Mouse (Mus musculus) left cerebral cortex, postnatal 25 days (tissue): ENCODE data around the gene Olfr945. TPM values are rescaled to one million over a fixed set of nuclear protein-coding genes. Genes with fewer than 3 reads are reported as not detected.

Experiments used
- DNase-seq, 2 experiments: peaks; one replicate each; pipeline ENCODE4 v3.0.0; 2022; ENCODE audit warnings: low spot score in 2 of 2, mixed read lengths in 1 of 2
- intact Hi-C: fragments of 180-260 bp; cut with DNase I; formaldehyde crosslinking; loops from one replicate; pipeline ENCODE4 v1.15.1; 2025
- total RNA-seq, 2 experiments: library from RNA; stranded (reverse); gene quantifications; 2 replicates each; pipeline ENCODE4 v1.2.3; 2021

Olfr945 gene
- total RNA-seq, result not detected

- intact Hi-C loops, result no loop called here
- no peak for DNase-seq
Measured at GRCm38 (mm10) chr9:39276718-39277117, at the start of gene Olfr945. Gene Olfr945, minus strand, starts transcription at chr9:39276818.

DNA sequence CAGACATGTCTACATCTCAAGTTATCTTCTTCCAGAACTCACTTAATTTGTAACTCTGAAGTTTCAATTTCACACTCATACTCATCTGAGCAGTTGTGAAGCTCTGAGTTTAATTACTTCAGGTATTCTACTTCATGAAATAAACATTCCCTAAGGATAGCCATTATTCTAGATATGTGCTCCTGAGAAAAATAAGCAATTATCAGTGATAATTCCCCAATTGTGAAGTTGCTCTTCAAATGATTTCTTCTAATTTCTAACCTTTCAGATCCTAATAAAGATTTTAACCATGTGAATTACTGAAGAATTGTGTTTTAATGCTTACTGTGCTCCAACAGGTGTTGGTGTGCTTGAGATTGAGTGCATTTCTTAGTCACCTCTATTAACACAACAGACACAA is 49.3 kb upstream of the Olfr945 start, which contains the start of gene Olfr948:
Gene Olfr948 (minus strand): TSS at position 101 of the 400 bp plus-strand sequence.
- DNase-seq, result no peak
- intact Hi-C loops, result no loop called here

GRCm38 (mm10) chr9:39287136-39287535 is 10.5 kb upstream of the Olfr945 start:
- no peak for DNase-seq
- intact Hi-C loops, result no loop called here

DNA sequence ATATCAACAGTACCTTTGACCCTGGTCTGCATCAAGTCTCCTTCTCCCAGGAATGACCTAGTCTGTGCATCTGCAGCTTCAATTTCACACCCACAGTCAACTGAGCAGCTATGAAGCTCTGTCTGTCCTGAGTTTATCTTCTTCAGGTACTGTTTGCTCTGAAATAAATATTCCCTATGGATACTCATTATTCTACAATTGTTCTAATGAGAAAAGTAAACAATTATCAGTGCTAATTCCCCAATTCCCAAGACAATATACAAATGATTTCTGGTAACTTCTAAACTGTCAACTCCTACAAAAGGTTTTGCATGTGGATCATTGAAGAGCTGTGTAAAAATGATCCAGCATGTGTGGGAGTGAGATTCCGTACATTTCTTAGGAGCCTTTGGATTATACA is 26.7 kb downstream of the Olfr945 start, which contains the start of gene Olfr1537:
Gene Olfr1537 (minus strand): TSS at position 101 of the 400 bp plus-strand sequence.
- intact Hi-C loops, result no loop called here
- no peak for DNase-seq

Other genes with a start within 250 kb of the Olfr945 start
- not detected for gene Olfr937, start 211.9 kb downstream of the Olfr945 start, total RNA-seq
- gene Olfr938, start 197.9 kb downstream of the Olfr945 start, total RNA-seq, result not detected
- gene Olfr27, start 148.7 kb downstream of the Olfr945 start, total RNA-seq, result not detected
- gene Olfr943, start 110.5 kb downstream of the Olfr945 start, total RNA-seq, result not detected
- gene Olfr944, start 74.9 kb downstream of the Olfr945 start, total RNA-seq, result not detected
- not detected for gene Olfr1537, start 26.8 kb downstream of the Olfr945 start, total RNA-seq
- gene Olfr948, start 49.2 kb upstream of the Olfr945 start, total RNA-seq, result not detected
- gene Olfr951, start 110.6 kb upstream of the Olfr945 start, total RNA-seq, result not detected
- not detected for gene Olfr952, start 150.3 kb upstream of the Olfr945 start, total RNA-seq
- not detected for gene Olfr954, start 179.9 kb upstream of the Olfr945 start, total RNA-seq
- not detected for gene Olfr955, start 195.1 kb upstream of the Olfr945 start, total RNA-seq
- gene Olfr44, start 217.2 kb upstream of the Olfr945 start, total RNA-seq, result not detected
- not detected for gene Olfr957, start 239.0 kb upstream of the Olfr945 start, total RNA-seq